Mouse (Mus musculus) inflammation-experienced regulatory T-cells, adult 6 months (primary cell): ENCODE measurements around the gene Iqcg. TPM values are rescaled to one million over a fixed set of nuclear protein-coding genes. Genes with fewer than 3 reads are reported as not detected.

Experiments used
- ATAC-seq: one replicate; pipeline ENCODE4 v1.8.0; 2017
- polyA plus RNA-seq, 3 experiments: library from polyadenylated mRNA; unstranded; fragments of 100-300 nt; shearing (Covaris generic); gene quantifications; one replicate each; pipeline ENCODE4 v1.2.1; 2017

Gene Iqcg
- polyA plus RNA-seq, 3 experiments from 2014 or later: 0.86 to 2.4 (median 1.4) TPM

GRCm38 (mm10) chr16:32973047-32973446, 83.0 kb downstream of the Iqcg start:
- ATAC-seq: no peak

- ATAC-seq: peak; percentile 88
Measured at GRCm38 (mm10) chr16:32972535-32972934, 83.5 kb downstream of the Iqcg start.

Other genes with a start within 250 kb of the Iqcg start
- gene Smbd1, start 245.7 kb downstream of the Iqcg start, polyA plus RNA-seq: not detected
- gene Fyttd1, start 178.7 kb downstream of the Iqcg start, polyA plus RNA-seq: 10 to 100 TPM; 54.2 to 93.0 (median 62.4) TPM
- 10 to 100 TPM in 2 of 3 experiments, 1 to 10 TPM in 1; 9.3 to 15.1 (median 13.8) TPM for gene Rubcn, start 178.5 kb downstream of the Iqcg start, polyA plus RNA-seq
- 10 to 100 TPM; 19.6 to 23.6 (median 21.9) TPM for gene Lrch3, start 142.1 kb downstream of the Iqcg start, polyA plus RNA-seq
- gene Rpl35a, start 235 bp upstream of the Iqcg start, polyA plus RNA-seq: 1,000 to 10,000 TPM; 1,095 to 1,593 (median 1,512) TPM
- gene Lmln, start 6.3 kb upstream of the Iqcg start, polyA plus RNA-seq: under 1 TPM; 0.12 to 0.57 (median 0.24) TPM
- gene Osbpl11, start 128.9 kb upstream of the Iqcg start, polyA plus RNA-seq: 1 to 10 TPM; 5.7 to 8.9 (median 7.8) TPM
- gene Snx4, start 195.2 kb upstream of the Iqcg start, polyA plus RNA-seq: 100 to 1,000 TPM in 2 of 3 experiments, 10 to 100 TPM in 1; 87.4 to 113 (median 101) TPM